8 mouse cellular contexts compared by ENCODE assay signal in the genomic region with DNA sequence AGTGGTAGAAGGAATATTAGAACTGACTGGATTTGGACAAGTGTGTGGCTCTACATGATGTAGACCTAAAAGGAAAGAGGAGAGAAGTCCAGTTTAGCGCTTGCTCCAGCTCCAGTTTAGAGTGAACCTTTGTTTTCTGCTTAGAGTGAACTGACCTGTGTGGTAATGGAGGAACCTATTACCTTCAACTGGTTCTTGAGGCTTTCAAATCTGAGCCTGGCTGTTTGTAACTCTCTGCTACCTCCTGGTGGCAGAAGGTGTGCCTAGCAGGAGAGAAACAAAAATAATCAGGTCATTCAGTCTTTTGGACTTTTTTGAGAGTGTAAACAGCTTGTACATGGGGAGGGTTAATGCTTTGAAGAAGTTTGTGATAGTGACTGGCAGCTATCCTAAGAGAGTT. TPM values are rescaled to one million over a fixed set of nuclear protein-coding genes. Genes with fewer than 3 reads are reported as not detected.
DNase-seq lines count a peak whose midpoint lies in the region; ATAC-seq and TF ChIP-seq lines count a peak whose summit lies in the region.

No protein-coding gene starts in this region.

- H3K27me3 ChIP-seq in liver, adult 2 months (ENCODE audit: control insufficient read depth, insufficient read depth, low read length), result no peaks in the 10 kb centered on the region
- no peaks in the 10 kb centered on the region for H3K27me3 ChIP-seq in liver, embryonic 12.5 days (replicated peaks)
- H3K27me3 ChIP-seq in limb, embryonic 14.5 days (ENCODE audit: control insufficient read depth, insufficient read depth, low read length), result no peaks in the 10 kb centered on the region
- no peaks in the 10 kb centered on the region for H3K27me3 ChIP-seq in neural tube, embryonic 12.5 days (replicated peaks)

- no peaks in the 10 kb centered on the region for H3K79me2 ChIP-seq in liver, adult 2 months (ENCODE audit: control insufficient read depth, insufficient read depth, low read length)

- DNase-seq in liver, adult 2 months (ENCODE audit: extremely low read depth, low read depth, low spot score), result peak; percentile 27
- DNase-seq in R1 (ENCODE audit: low read depth, low spot score), result peak; percentile 72
- peak; percentile 83 for DNase-seq in cerebellum, adult 9-10 months
- DNase-seq in heart, postnatal 14 days, result peak; percentile 30 to 54
- DNase-seq in limb, embryonic 14.5 days (ENCODE audit: low spot score), result peak; percentile 33

- WGBS in liver, adult 2 months, result 38% methylated on average over 1 of the region's 1 CpGs
- WGBS in liver, embryonic 12.5 days (ENCODE audit: insufficient replicate concordance), result 40% methylated on average over 1 of the region's 1 CpGs
- 62% methylated on average over 1 of the region's 1 CpGs for WGBS in limb, embryonic 14.5 days
- 47% methylated on average over 1 of the region's 1 CpGs for WGBS in neural tube, embryonic 12.5 days

- ATAC-seq in liver, embryonic 12.5 days, result no peak
- peak; percentile 46; the same call in 1 of the 2 replicates for ATAC-seq in limb, embryonic 14.5 days (ENCODE audit: low FRiP score, low read depth)
- peak; percentile 48; the same call in 1 of the 2 replicates for ATAC-seq in neural tube, embryonic 12.5 days (ENCODE audit: low FRiP score, low read depth)
- ATAC-seq in erythroblast, adult 5-6 weeks (replicated peaks; ENCODE audit: low FRiP score, poor library complexity, severe bottlenecking), result no peak

- no peak overlapping the region for H3K27ac ChIP-seq in liver, adult 2 months (replicated peaks; ENCODE audit: insufficient read depth, low read depth, low read length)
- H3K27ac ChIP-seq in liver, embryonic 12.5 days, result no peak overlapping the region
- no peak overlapping the region for H3K27ac ChIP-seq in limb, embryonic 14.5 days (replicated peaks; ENCODE audit: low read depth, low read length)
- no peak overlapping the region for H3K27ac ChIP-seq in neural tube, embryonic 12.5 days

- no peak overlapping the region for H3K4me3 ChIP-seq in liver, adult 2 months (ENCODE audit: insufficient read depth, low read depth, low read length)
- H3K4me3 ChIP-seq in liver, embryonic 12.5 days, result no peak overlapping the region
- H3K4me3 ChIP-seq in limb, embryonic 14.5 days (replicated peaks; ENCODE audit: low read length), result no peak overlapping the region
- no peak overlapping the region for H3K4me3 ChIP-seq in neural tube, embryonic 12.5 days

- intact Hi-C loops in heart, postnatal 14 days (cut with DNase I), result loop anchor here (1.0 kb wide), 1 partner anchor 144 kb away; no protein-coding TSS in a partner anchor

- no peak overlapping the region for H3K9ac ChIP-seq in liver, adult 2 months (ENCODE audit: low read depth, low read length)
- H3K9ac ChIP-seq in liver, embryonic 12.5 days, result no peak overlapping the region
- no peak overlapping the region for H3K9ac ChIP-seq in limb, embryonic 14.5 days (ENCODE audit: low read depth, low read length, severe bottlenecking)
- H3K9ac ChIP-seq in neural tube, embryonic 12.5 days, result no peak overlapping the region

- H3K4me1 ChIP-seq in liver, adult 2 months (ENCODE audit: control insufficient read depth, insufficient read depth, low read length), result no peaks in the 10 kb centered on the region
- H3K4me1 ChIP-seq in liver, embryonic 12.5 days, result no peaks in the 10 kb centered on the region
- H3K4me1 ChIP-seq in limb, embryonic 14.5 days (ENCODE audit: control insufficient read depth, insufficient read depth, low read length), result no peaks in the 10 kb centered on the region
- no peaks in the 10 kb centered on the region for H3K4me1 ChIP-seq in neural tube, embryonic 12.5 days

- TF ChIP-seq CTCF in liver, adult 2 months (IDR thresholded peaks at IDR 0.05; ENCODE audit: low read depth, low read length), result peak; percentile 54

- no peak for TF ChIP-seq POLR2A in liver, adult 2 months (IDR thresholded peaks at IDR 0.05; ENCODE audit: extremely low read depth, insufficient read depth, low read length)
- no peak for TF ChIP-seq POLR2A in limb, embryonic 14.5 days (IDR thresholded peaks at IDR 0.05; ENCODE audit: borderline replicate concordance, extremely low read depth, insufficient read depth, insufficient read length)

- H3K9me3 ChIP-seq in liver, embryonic 12.5 days (replicated peaks), result no peaks in the 10 kb centered on the region
- H3K9me3 ChIP-seq in limb, embryonic 14.5 days (ENCODE audit: control insufficient read depth, low read length), result no peaks in the 10 kb centered on the region
- H3K9me3 ChIP-seq in neural tube, embryonic 12.5 days, result no peaks in the 10 kb centered on the region

- no peak overlapping the region for H3K4me2 ChIP-seq in liver, embryonic 12.5 days
- H3K4me2 ChIP-seq in limb, embryonic 14.5 days (replicated peaks; ENCODE audit: low read depth, low read length, severe bottlenecking), result no peak overlapping the region
- no peak overlapping the region for H3K4me2 ChIP-seq in neural tube, embryonic 12.5 days (replicated peaks)

- no peaks in the 10 kb centered on the region for H3K36me3 ChIP-seq in liver, adult 2 months (ENCODE audit: control insufficient read depth, insufficient read depth, low read length)
- H3K36me3 ChIP-seq in liver, embryonic 12.5 days, result no peaks in the 10 kb centered on the region
- H3K36me3 ChIP-seq in limb, embryonic 14.5 days (ENCODE audit: control insufficient read depth, insufficient read depth, low read length), result no peaks in the 10 kb centered on the region
- peaks cover 34% of the 10 kb centered on the region for H3K36me3 ChIP-seq in neural tube, embryonic 12.5 days

RNA-seq across cellular contexts. Expression of gene Slain1, which starts 44.3 kb away (rescaled TPM):
- total RNA-seq in liver, adult 2 months (2014; rRNA removed), result 0.09 and 0.20 TPM in 2 replicates
- 0.21 and 0.31 TPM in 2 replicates for polyA plus RNA-seq in liver, adult 2 months (2012; rRNA removed)
- 0.47 and 0.82 TPM in 2 replicates for polyA plus RNA-seq in liver, embryonic 12.5 days (2016; fragmentation: Nextera tagmentation; extraction: Ambion mirVana)
- total RNA-seq in heart, postnatal 14 days (2021), result under 1 TPM; 0.17 to 0.68 TPM
- 4.4 and 4.6 TPM in 2 replicates for polyA plus RNA-seq in limb, embryonic 14.5 days (2012; rRNA removed)
- 1.8 and 2.0 TPM in 2 replicates for polyA plus RNA-seq in limb, embryonic 14.5 days (2014; fragmentation: Nextera tagmentation; extraction: Ambion mirVana)
- polyA plus RNA-seq in neural tube, embryonic 12.5 days (2016; fragmentation: Nextera tagmentation; extraction: Ambion mirVana), result 20.1 and 22.5 TPM in 2 replicates
- total RNA-seq in erythroblast, adult 5-6 weeks (2015; ENCODE audit: low replicate concordance), result 0.42 and 2.5 TPM in 2 replicates
- total RNA-seq in erythroblast, adult 5-6 weeks (2017; ENCODE audit: low replicate concordance), result 1.4 and 7.5 TPM in 2 replicates

Comparison
In these comparisons a context has a peak if more than half of its experiments do, and no peak if none do; other contexts are left out.
1. DNase-seq: peak in every context shown above with its lines; median percentile 83 in cerebellum, adult 9-10 months; 72 in R1; 42 in heart, postnatal 14 days; 33 in limb, embryonic 14.5 days; 27 in liver, adult 2 months.
2. ATAC-seq: peak in limb, embryonic 14.5 days (single experiment) and neural tube, embryonic 12.5 days (single experiment); none in liver, embryonic 12.5 days (single experiment) and erythroblast, adult 5-6 weeks (single experiment).